Mouse (Mus musculus): ENCODE measurements around the gene Ccdc12. TPM values are rescaled to one million over a fixed set of nuclear protein-coding genes. Genes with fewer than 3 reads are reported as not detected.

The Ccdc12 gene
- polyA plus RNA-seq, 1 experiment from 2014 or later = 105 TPM

- H3K4me2 ChIP-seq = no peak overlapping the region
- peaks cover 18% of the 10 kb centered on the region for H3K4me1 ChIP-seq
- no peaks in the 10 kb centered on the region for H3K36me3 ChIP-seq
- H3K27ac ChIP-seq = no peak overlapping the region
- 16% methylated on average over 1 of the region's 1 CpGs for WGBS (ENCODE audit: insufficient replicate concordance)
- no peak overlapping the region for H3K4me3 ChIP-seq
- H3K9me3 ChIP-seq (replicated peaks) = no peaks in the 10 kb centered on the region
- peaks cover 94% of the 10 kb centered on the region for H3K27me3 ChIP-seq (replicated peaks)
- H3K9ac ChIP-seq = no peak overlapping the region
- ATAC-seq = no peak
Observed at GRCm38 (mm10) chr9:110738054-110738453, 81.8 kb downstream of the Ccdc12 start.

- H3K4me2 ChIP-seq = no peak overlapping the region
- H3K36me3 ChIP-seq = no peaks in the 10 kb centered on the region
- no peak for ATAC-seq
- peaks cover 94% of the 10 kb centered on the region for H3K27me3 ChIP-seq (replicated peaks)
- H3K9ac ChIP-seq = no peak overlapping the region
- WGBS (ENCODE audit: insufficient replicate concordance) = 69% methylated on average over 7 of the region's 7 CpGs
- peaks cover 30% of the 10 kb centered on the region for H3K4me1 ChIP-seq
- no peak overlapping the region for H3K27ac ChIP-seq
- H3K9me3 ChIP-seq (replicated peaks) = no peaks in the 10 kb centered on the region
- H3K4me3 ChIP-seq = no peak overlapping the region
Observed at GRCm38 (mm10) chr9:110739961-110740360, 83.7 kb downstream of the Ccdc12 start.

- no peaks in the 10 kb centered on the region for H3K36me3 ChIP-seq
- H3K27me3 ChIP-seq (replicated peaks) = peaks cover 94% of the 10 kb centered on the region
- H3K27ac ChIP-seq = 0 out of 2 replicates have a peak within 1 kb of the TSS, but pooled peaks have one; percentile 54
- peak within 1 kb of the TSS; percentile 72 for H3K4me2 ChIP-seq
- no peak for ATAC-seq
- peak within 1 kb of the TSS; percentile 58 for H3K4me3 ChIP-seq
- 7% methylated on average over 17 of the region's 17 CpGs for WGBS (ENCODE audit: insufficient replicate concordance)
- peaks cover 32% of the 10 kb centered on the region for H3K4me1 ChIP-seq
- H3K9ac ChIP-seq = peak within 1 kb of the TSS; percentile 63
- H3K9me3 ChIP-seq (replicated peaks) = no peaks in the 10 kb centered on the region
Observed at GRCm38 (mm10) chr9:110741711-110742294, 85.5 kb downstream of the Ccdc12 start, which contains the start of gene Myl3. Myl3 (plus strand) TSS chr9:110741861.

GRCm38 (mm10) chr9:110742295-110742950, 86.1 kb downstream of the Ccdc12 start:
- H3K27me3 ChIP-seq (replicated peaks) = peaks cover 94% of the 10 kb centered on the region
- H3K4me2 ChIP-seq = peak overlapping the region; percentile 72
- peak overlapping the region; percentile 58 for H3K4me3 ChIP-seq
- H3K4me1 ChIP-seq = peaks cover 32% of the 10 kb centered on the region
- under 1% methylated on average over 49 of the region's 71 CpGs for WGBS (ENCODE audit: insufficient replicate concordance)
- H3K27ac ChIP-seq = peak overlapping the region; percentile 54; the same call in 1 of the 2 replicates
- H3K9ac ChIP-seq = peak overlapping the region; percentile 63
- H3K9me3 ChIP-seq (replicated peaks) = no peaks in the 10 kb centered on the region
- ATAC-seq = 0 out of 2 replicates have a peak, but pooled peaks have one; percentile 34
- no peaks in the 10 kb centered on the region for H3K36me3 ChIP-seq

- Histone ChIP-seq H3K4me1 (peaks cover 32% of the 10 kb centered on the region), H3K9me3 (replicated peaks) (no peaks in the 10 kb centered on the region), H3K36me3 (no peaks in the 10 kb centered on the region), H3K27ac (peak overlapping the region; percentile 54; the same call in 1 of the 2 replicates), H3K27me3 (replicated peaks) (peaks cover 97% of the 10 kb centered on the region), H3K4me3 (peak overlapping the region; percentile 58), H3K9ac (peak overlapping the region; percentile 63), H3K4me2 (peak overlapping the region; percentile 72)
- under 1% methylated on average over 49 of the region's 49 CpGs for WGBS (ENCODE audit: insufficient replicate concordance)
- no peak for ATAC-seq
Observed at GRCm38 (mm10) chr9:110742951-110743455, 86.7 kb downstream of the Ccdc12 start.

GRCm38 (mm10) chr9:110743456-110744323, 87.4 kb downstream of the Ccdc12 start:
- Histone ChIP-seq H3K36me3 (no peaks in the 10 kb centered on the region), H3K9me3 (replicated peaks) (no peaks in the 10 kb centered on the region), H3K4me3 (peak overlapping the region; percentile 58), H3K4me1 (peaks cover 32% of the 10 kb centered on the region), H3K27me3 (replicated peaks) (peaks cover 98% of the 10 kb centered on the region), H3K27ac (peak overlapping the region; percentile 54; the same call in 1 of the 2 replicates), H3K4me2 (peak overlapping the region; percentile 72), H3K9ac (peak overlapping the region; percentile 63)
- 4% methylated on average over 56 of the region's 63 CpGs for WGBS (ENCODE audit: insufficient replicate concordance)
- ATAC-seq = no peak

- Histone ChIP-seq H3K9ac (no peak overlapping the region), H3K27ac (no peak overlapping the region; the same call in 1 of the 2 replicates), H3K4me1 (peaks cover 46% of the 10 kb centered on the region), H3K4me2 (no peak overlapping the region), H3K27me3 (replicated peaks) (peaks cover 78% of the 10 kb centered on the region), H3K36me3 (no peaks in the 10 kb centered on the region), H3K9me3 (replicated peaks) (no peaks in the 10 kb centered on the region), H3K4me3 (no peak overlapping the region)
- ATAC-seq = peak; percentile 62
- WGBS (ENCODE audit: insufficient replicate concordance) = 29% methylated on average over 5 of the region's 5 CpGs
Observed at GRCm38 (mm10) chr9:110745752-110746151, 89.4 kb downstream of the Ccdc12 start.

GRCm38 (mm10) chr9:110746238-110746637, 89.9 kb downstream of the Ccdc12 start:
- Histone ChIP-seq H3K27me3 (replicated peaks) (peaks cover 73% of the 10 kb centered on the region), H3K9me3 (replicated peaks) (no peaks in the 10 kb centered on the region), H3K9ac (no peak overlapping the region), H3K4me3 (no peak overlapping the region), H3K27ac (peak overlapping the region; percentile 23; the same call in 1 of the 2 replicates), H3K36me3 (no peaks in the 10 kb centered on the region), H3K4me2 (no peak overlapping the region), H3K4me1 (peaks cover 51% of the 10 kb centered on the region)
- ATAC-seq = no peak
- WGBS (ENCODE audit: insufficient replicate concordance) = 49% methylated on average over 5 of the region's 5 CpGs

- Histone ChIP-seq H3K4me2 (no peak within 1 kb of the TSS), H3K27me3 (replicated peaks) (peaks cover 66% of the 10 kb centered on the region), H3K9ac (no peak within 1 kb of the TSS), H3K27ac (peak within 1 kb of the TSS; percentile 23; the same call in 1 of the 2 replicates), H3K4me3 (no peak within 1 kb of the TSS), H3K9me3 (replicated peaks) (no peaks in the 10 kb centered on the region), H3K4me1 (peaks cover 56% of the 10 kb centered on the region), H3K36me3 (no peaks in the 10 kb centered on the region)
- 66% methylated on average over 7 of the region's 7 CpGs for WGBS (ENCODE audit: insufficient replicate concordance)
- ATAC-seq = no peak
Observed at GRCm38 (mm10) chr9:110746961-110747360, 90.7 kb downstream of the Ccdc12 start, which contains the start of gene Pth1r. Pth1r (minus strand) TSS chr9:110747145.

GRCm38 (mm10) chr9:110748451-110748850, 92.1 kb downstream of the Ccdc12 start:
- peaks cover 57% of the 10 kb centered on the region for H3K4me1 ChIP-seq
- H3K36me3 ChIP-seq = no peaks in the 10 kb centered on the region
- no peak overlapping the region for H3K9ac ChIP-seq
- no peak overlapping the region for H3K4me3 ChIP-seq
- WGBS (ENCODE audit: insufficient replicate concordance) = 63% methylated on average over 2 of the region's 2 CpGs
- no peak overlapping the region for H3K27ac ChIP-seq
- no peaks in the 10 kb centered on the region for H3K9me3 ChIP-seq (replicated peaks)
- no peak for ATAC-seq
- H3K27me3 ChIP-seq (replicated peaks) = peaks cover 51% of the 10 kb centered on the region
- H3K4me2 ChIP-seq = no peak overlapping the region

- Histone ChIP-seq H3K36me3 (no peaks in the 10 kb centered on the region), H3K27me3 (replicated peaks) (peaks cover 29% of the 10 kb centered on the region), H3K9ac (no peak overlapping the region), H3K4me1 (peaks cover 56% of the 10 kb centered on the region), H3K9me3 (replicated peaks) (no peaks in the 10 kb centered on the region), H3K4me2 (0 out of 2 replicates have a peak overlapping the region, but pooled peaks have one; percentile 21), H3K4me3 (no peak overlapping the region), H3K27ac (no peak overlapping the region)
- 35% methylated on average over 14 of the region's 14 CpGs for WGBS (ENCODE audit: insufficient replicate concordance)
- ATAC-seq = no peak
Observed at GRCm38 (mm10) chr9:110750404-110751187, 94.3 kb downstream of the Ccdc12 start.
